In the genomic region with DNA sequence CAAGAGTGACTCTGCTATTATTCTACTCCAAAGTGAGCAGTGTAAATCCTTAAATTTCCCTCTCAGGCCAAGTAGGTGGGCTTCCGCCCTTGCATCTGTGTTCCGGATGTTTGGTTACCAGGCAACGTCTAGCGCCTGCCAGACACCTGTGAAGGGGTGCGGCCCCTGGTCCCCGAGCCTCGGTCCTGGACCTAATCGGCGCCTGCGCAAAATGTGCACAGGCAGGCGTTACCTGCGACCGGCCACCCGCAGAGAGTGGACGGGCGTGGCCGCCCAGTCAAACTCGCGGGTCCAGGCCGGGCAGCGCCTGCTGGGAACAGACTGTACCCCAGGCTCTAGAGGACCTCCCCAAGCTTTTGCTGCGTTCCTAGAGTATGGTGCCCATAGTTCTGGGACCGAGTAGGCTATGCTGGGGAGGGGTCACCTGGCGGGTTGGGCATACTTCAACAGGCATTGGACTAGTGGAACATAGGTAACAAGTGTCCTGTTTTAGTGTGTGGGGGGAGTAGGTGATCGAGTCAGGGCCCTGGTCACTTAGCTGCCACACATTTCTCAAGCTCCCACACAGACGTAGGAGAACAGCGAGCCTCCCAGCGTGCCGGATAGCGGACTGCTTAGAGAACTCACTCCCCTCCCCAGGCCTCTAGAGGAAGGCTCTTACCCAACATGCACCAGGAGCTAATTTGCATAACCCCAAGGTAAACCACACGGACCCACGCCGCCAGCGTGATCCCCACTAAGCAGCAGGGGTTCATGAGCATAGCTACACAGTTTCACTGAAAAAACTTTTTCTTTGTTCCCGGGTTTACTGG, we compare ENCODE assay signal across 8 mouse cellular contexts.
A peak's percentile ranks its signal among the peaks of the same experiment; 100 is the strongest.
DNase-seq lines count a peak whose midpoint lies in the region; ATAC-seq lines count a peak whose summit lies in the region.

No protein-coding gene starts in this region.

- peaks cover 6% of the 10 kb centered on the region; the same call in 1 of the 2 replicates for H3K9me3 ChIP-seq in hindbrain, embryonic 10.5 days

- H3K27ac ChIP-seq in hindbrain, embryonic 10.5 days, result peak overlapping the region; percentile 99

- no peaks in the 10 kb centered on the region for H3K36me3 ChIP-seq in hindbrain, embryonic 10.5 days

- H3K4me1 ChIP-seq in hindbrain, embryonic 10.5 days (replicated peaks), result peaks cover 11% of the 10 kb centered on the region

- peak; percentile 82 for ATAC-seq in frontal cortex, adult (ENCODE audit: low TSS enrichment)

- H3K27me3 ChIP-seq in hindbrain, embryonic 10.5 days (ENCODE audit: insufficient read depth, poor library complexity, severe bottlenecking), result no peaks in the 10 kb centered on the region

- peak overlapping the region; percentile 96 for H3K4me3 ChIP-seq in hindbrain, embryonic 10.5 days

- DNase-seq in MEL-GATA-1-ER (ENCODE audit: extremely low read depth, low read depth), result peak; percentile 86
- DNase-seq in cerebellum, adult 8-10 months, result peak; percentile 88
- DNase-seq in hindbrain, embryonic 10.5 days (ENCODE audit: low spot score), result peak; percentile 86
- peak; percentile 91 for DNase-seq in layer of hippocampus, adult 9-11 months
- peak; percentile 92 for DNase-seq in lung, postnatal 10 days
- DNase-seq in ovary, postnatal 36 days (ENCODE audit: low spot score), result peak; percentile 75
- DNase-seq in thymus, postnatal 25 days, result peak; percentile 87

- under 1% methylated on average over 35 of the region's 35 CpGs for WGBS in hindbrain, embryonic 10.5 days

Comparison
In these comparisons a context has a peak if more than half of its experiments do, and no peak if none do; other contexts are left out.
1. Peak in every context shown above with its lines: DNase-seq, ATAC-seq, H3K4me3 ChIP-seq and H3K27ac ChIP-seq.